Mouse (Mus musculus) forebrain, embryonic 16.5 days (tissue): ENCODE results near the gene Smarca1. TPM values are rescaled to one million over a fixed set of nuclear protein-coding genes. Genes with fewer than 3 reads are reported as not detected.

Source experiments
- ATAC-seq: fragments of 200-750 bp; cut with Nextera tagmentation; 2 replicates; pipeline ENCODE4 v1.8.0; 2017; ENCODE audit warnings: mild to moderate bottlenecking, moderate library complexity
- H3K27ac ChIP-seq: fragments of 300-500 bp; sonication (generic); 2 replicates; pipeline ENCODE4 v1.5.1; 2014; ENCODE audit warnings: low read length, control low read depth
- H3K27me3 ChIP-seq: fragments of 300-500 bp; sonication (generic); replicated peaks from 2 replicates; pipeline ENCODE4 v1.6.1; 2014; ENCODE audit warnings: low read length; ENCODE audit not compliant: control insufficient read depth, insufficient read depth
- H3K36me3 ChIP-seq: fragments of 300-500 bp; sonication (generic); 2 replicates; pipeline ENCODE4 v1.6.1; 2014; ENCODE audit not compliant: control insufficient read depth, insufficient read depth
- H3K4me1 ChIP-seq: fragments of 300-500 bp; sonication (generic); replicated peaks from 2 replicates; pipeline ENCODE4 v1.6.1; 2014; ENCODE audit warnings: low read length; ENCODE audit not compliant: control insufficient read depth, insufficient read depth
- H3K4me2 ChIP-seq: fragments of 300-500 bp; sonication (generic); 2 replicates; pipeline ENCODE4 v1.6.1; 2014; ENCODE audit warnings: mild to moderate bottlenecking, low read length, control low read depth
- H3K4me3 ChIP-seq: fragments of 300-500 bp; sonication (generic); replicated peaks from 2 replicates; pipeline ENCODE4 v1.5.1; 2014; ENCODE audit warnings: mild to moderate bottlenecking, low read length, control low read depth
- H3K9ac ChIP-seq: fragments of 300-500 bp; sonication (generic); replicated peaks from 2 replicates; pipeline ENCODE4 v1.6.1; 2014; ENCODE audit warnings: low read depth, low read length, control low read depth
- H3K9me3 ChIP-seq: fragments of 300-500 bp; sonication (generic); 2 replicates; pipeline ENCODE4 v1.6.1; 2016; ENCODE audit warnings: low read length; ENCODE audit not compliant: control insufficient read depth
- WGBS: fragments of 180-500 bp; shearing (Covaris S2); extraction: QIAGEN DNeasy Blood & Tissue Kit; methylation state at CpG from one replicate; pipeline ENCODE4 v1.1.7; 2014; 5-methylcytosine and 5-hydroxymethylcytosine counted together
- polyA plus RNA-seq: library from polyadenylated mRNA; unstranded; fragments of >200 nt; fragmentation: Nextera tagmentation; extraction: Ambion mirVana; gene quantifications from 2 replicates; pipeline ENCODE4 v1.2.1, GENCODE M21; 2015

Smarca1 gene
- polyA plus RNA-seq, 1 experiment from 2014 or later = 31.1 TPM

GRCm38 (mm10) chrX:47835098-47835834 lies 57.5 kb downstream of the Smarca1 start:
- H3K27me3 ChIP-seq = no peaks in the 10 kb centered on the region
- no peak overlapping the region for H3K4me3 ChIP-seq
- H3K4me1 ChIP-seq = no peaks in the 10 kb centered on the region
- no peak overlapping the region for H3K4me2 ChIP-seq
- ATAC-seq = no peak
- no peak overlapping the region for H3K27ac ChIP-seq
- H3K9me3 ChIP-seq = no peaks in the 10 kb centered on the region
- H3K9ac ChIP-seq = no peak overlapping the region
- no peaks in the 10 kb centered on the region for H3K36me3 ChIP-seq
- 42% methylated on average over 6 of the region's 6 CpGs for WGBS

DNA sequence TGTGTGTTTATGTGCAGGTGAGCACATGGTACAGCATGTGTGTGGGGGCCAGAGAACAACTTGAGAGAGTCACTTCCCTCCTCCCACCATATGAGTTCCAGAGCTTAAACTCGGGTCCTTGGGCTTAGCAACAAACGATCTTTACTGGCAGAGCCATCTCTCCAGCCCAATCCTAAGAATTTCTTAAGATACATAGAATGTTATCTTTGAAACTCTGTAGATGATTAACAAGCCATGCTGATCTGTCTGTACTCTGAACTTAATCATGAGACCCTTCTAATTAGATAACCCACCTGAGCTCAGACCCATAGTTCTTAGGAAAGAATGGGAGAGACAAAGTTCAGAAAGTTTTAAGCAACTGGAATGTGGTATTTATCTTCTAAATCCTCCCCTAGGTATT lies 59.3 kb downstream of the Smarca1 start:
- H3K9ac ChIP-seq = no peak overlapping the region
- no peaks in the 10 kb centered on the region for H3K27me3 ChIP-seq
- no peak overlapping the region for H3K27ac ChIP-seq
- ATAC-seq = no peak
- no peak overlapping the region for H3K4me2 ChIP-seq
- no peaks in the 10 kb centered on the region for H3K4me1 ChIP-seq
- 79% methylated on average over 2 of the region's 2 CpGs for WGBS
- H3K36me3 ChIP-seq = no peaks in the 10 kb centered on the region
- no peaks in the 10 kb centered on the region for H3K9me3 ChIP-seq
- no peak overlapping the region for H3K4me3 ChIP-seq

GRCm38 (mm10) chrX:47820566-47820965 lies 72.2 kb downstream of the Smarca1 start:
- ATAC-seq = no peak
- WGBS = 63% methylated on average over 2 of the region's 2 CpGs
- Histone ChIP-seq H3K27me3 (no peaks in the 10 kb centered on the region), H3K36me3 (peaks cover 2% of the 10 kb centered on the region; the same call in 1 of the 2 replicates), H3K4me3 (no peak overlapping the region), H3K4me1 (no peaks in the 10 kb centered on the region), H3K27ac (no peak overlapping the region), H3K9me3 (no peaks in the 10 kb centered on the region), H3K9ac (no peak overlapping the region), H3K4me2 (no peak overlapping the region)

DNA sequence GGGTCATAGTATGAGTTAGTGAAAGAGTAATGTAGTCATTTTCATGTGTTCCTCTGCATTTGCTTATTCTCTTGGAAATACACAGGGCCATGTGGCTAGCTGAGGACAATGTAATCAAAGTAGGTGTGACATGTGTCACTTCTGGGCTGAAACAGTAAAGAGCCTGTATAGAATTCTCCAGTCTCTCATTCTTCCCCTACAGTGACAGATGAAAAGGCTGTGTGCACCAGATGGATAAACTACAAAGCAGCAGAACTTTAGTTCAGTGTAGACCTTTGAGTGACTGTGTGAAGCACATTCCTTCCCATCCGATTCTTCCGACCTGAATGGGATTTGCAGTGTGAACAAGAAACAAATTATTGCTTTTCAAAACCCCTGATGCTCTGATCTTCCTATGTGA lies 84.1 kb downstream of the Smarca1 start:
- 34% methylated on average over 2 of the region's 2 CpGs for WGBS
- no peak overlapping the region for H3K4me2 ChIP-seq

DNA sequence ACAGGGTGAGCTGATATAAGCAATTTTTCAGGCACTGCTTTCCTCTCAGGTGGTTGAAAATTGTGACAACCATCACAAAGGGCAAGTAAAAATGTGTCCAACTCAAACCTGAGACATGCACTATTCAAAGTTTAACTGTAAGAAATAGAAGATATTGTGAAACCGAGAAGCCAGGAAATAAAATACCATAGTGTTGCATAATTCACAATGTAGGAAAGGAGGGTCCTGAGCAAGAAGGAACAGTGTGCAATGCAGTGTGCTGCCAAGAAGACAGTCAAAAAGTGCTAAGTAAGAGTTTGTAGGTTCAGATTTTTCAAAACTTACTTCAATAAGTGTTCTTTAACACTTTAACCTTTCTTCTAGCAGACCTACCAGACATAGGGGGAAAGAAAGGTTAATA lies 128.3 kb downstream of the Smarca1 start:
- ATAC-seq = no peak
- WGBS = 76% methylated on average over 1 of the region's 1 CpGs

More for the DNA sequence above, 84.1 kb downstream of the Smarca1 start:
- Histone ChIP-seq H3K4me3 (no peak overlapping the region), H3K27ac (no peak overlapping the region), H3K4me1 (no peaks in the 10 kb centered on the region), H3K36me3 (no peaks in the 10 kb centered on the region), H3K9ac (no peak overlapping the region), H3K9me3 (no peaks in the 10 kb centered on the region), H3K27me3 (no peaks in the 10 kb centered on the region)
- no peak for ATAC-seq

DNA sequence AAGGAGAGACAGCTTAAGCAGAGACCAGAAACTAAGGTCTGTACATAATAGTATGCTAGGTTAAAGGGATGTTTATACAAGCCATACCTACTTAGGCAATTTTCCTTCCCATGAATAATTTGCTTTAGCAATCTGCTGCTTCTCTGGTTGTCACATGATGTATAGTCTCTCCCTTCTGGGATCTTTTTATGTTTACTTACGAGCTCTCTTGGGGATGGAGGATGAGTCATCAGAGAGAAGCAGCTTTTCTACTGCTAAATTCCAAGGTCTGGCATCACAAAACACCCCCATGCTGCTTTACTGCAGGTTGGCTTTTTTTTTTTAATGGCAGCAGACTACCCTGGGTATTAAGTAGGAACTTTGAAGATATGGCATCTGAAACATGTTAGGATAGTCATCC lies 132.6 kb downstream of the Smarca1 start:
- Histone ChIP-seq H3K4me3 (no peak overlapping the region), H3K9ac (no peak overlapping the region), H3K4me2 (no peak overlapping the region), H3K4me1 (no peaks in the 10 kb centered on the region), H3K27me3 (no peaks in the 10 kb centered on the region), H3K9me3 (no peaks in the 10 kb centered on the region), H3K27ac (no peak overlapping the region), H3K36me3 (no peaks in the 10 kb centered on the region)
- ATAC-seq = no peak
- 62% methylated on average over 1 of the region's 1 CpGs for WGBS

More for the DNA sequence above, 128.3 kb downstream of the Smarca1 start:
- H3K9ac ChIP-seq = no peak overlapping the region
- no peaks in the 10 kb centered on the region for H3K9me3 ChIP-seq
- no peak overlapping the region for H3K4me2 ChIP-seq
- no peak overlapping the region for H3K27ac ChIP-seq
- no peak overlapping the region for H3K4me3 ChIP-seq
- no peaks in the 10 kb centered on the region for H3K36me3 ChIP-seq
- no peaks in the 10 kb centered on the region for H3K4me1 ChIP-seq
- H3K27me3 ChIP-seq = no peaks in the 10 kb centered on the region

Other genes starting within 250 kb of the Smarca1 start
- 22.5 and 28.9 TPM in 2 replicates for gene Ocrl, start 19.4 kb upstream of the Smarca1 start, polyA plus RNA-seq
- 5.7 and 5.9 TPM in 2 replicates for gene Apln, start 141.9 kb upstream of the Smarca1 start, polyA plus RNA-seq
- gene Xpnpep2, start 215.8 kb upstream of the Smarca1 start, polyA plus RNA-seq = 0.75 and 1.0 TPM in 2 replicates